Mouse (Mus musculus) E14TG2a.4 (cell line): Measurements from ENCODE around the gene Magi2.

Experiments
- CTCF ChIP-seq: conservative IDR thresholded peaks from 2 replicates; pipeline ENCODE4 v1.5.1; 2014; ENCODE audit warnings: low read length
- POU5F1 ChIP-seq: IDR thresholded peaks from 2 replicates; pipeline ENCODE4 v1.6.1; 2014; ENCODE audit warnings: low read length, borderline replicate concordance

- TF ChIP-seq CTCF: no peak
- no peak for TF ChIP-seq POU5F1
Observed at GRCm38 (mm10) chr5:20675163-20675665, 1448.4 kb downstream of the Magi2 start.
